Mouse (Mus musculus) heart, embryonic 11.5 days (tissue): ENCODE results near the gene Preb. TPM values are rescaled to one million over a fixed set of nuclear protein-coding genes. Genes with fewer than 3 reads are reported as not detected.

Source experiments
- ATAC-seq: fragments of 200-750 bp; cut with Nextera tagmentation; replicated peaks from 2 replicates; pipeline ENCODE4 v1.8.0; 2017; ENCODE audit warnings: moderate library complexity; ENCODE audit not compliant: insufficient number of reproducible peaks, low FRiP score, low TSS enrichment
- H3K27ac ChIP-seq: fragments of 300-500 bp; sonication (generic); 2 replicates; pipeline ENCODE4 v1.5.1; 2014; ENCODE audit warnings: mild to moderate bottlenecking, low read depth, low read length
- H3K27me3 ChIP-seq: fragments of 300-500 bp; sonication (generic); 2 replicates; pipeline ENCODE4 v1.6.1; 2014; ENCODE audit warnings: mild to moderate bottlenecking, low read length, mixed read lengths; ENCODE audit not compliant: control insufficient read depth, insufficient read depth
- H3K36me3 ChIP-seq: fragments of 300-500 bp; sonication (generic); 2 replicates; pipeline ENCODE4 v1.6.1; 2014; ENCODE audit warnings: mild to moderate bottlenecking, low read length, moderate library complexity, mixed read lengths; ENCODE audit not compliant: control insufficient read depth, insufficient read depth
- H3K4me1 ChIP-seq: fragments of 300-500 bp; sonication (generic); 2 replicates; pipeline ENCODE4 v1.6.1; 2014; ENCODE audit warnings: low read length; ENCODE audit not compliant: control insufficient read depth, insufficient read depth
- H3K4me2 ChIP-seq: fragments of 300-500 bp; sonication (generic); 2 replicates; pipeline ENCODE4 v1.6.1; 2014; ENCODE audit warnings: mild to moderate bottlenecking, moderate library complexity
- H3K4me3 ChIP-seq: fragments of 300-500 bp; sonication (generic); 2 replicates; pipeline ENCODE4 v1.5.1; 2014; ENCODE audit warnings: low read depth, low read length
- H3K9ac ChIP-seq: fragments of 300-500 bp; sonication (generic); 2 replicates; pipeline ENCODE4 v1.6.1; 2014; ENCODE audit warnings: mild to moderate bottlenecking, low read depth, low read length, moderate library complexity
- H3K9me3 ChIP-seq: fragments of 300-500 bp; sonication (generic); replicated peaks from 2 replicates; pipeline ENCODE4 v1.6.1; 2016; ENCODE audit warnings: low read length; ENCODE audit not compliant: control insufficient read depth
- WGBS: fragments of 180-500 bp; shearing (Covaris S2); extraction: QIAGEN DNeasy Blood & Tissue Kit; methylation state at CpG from one replicate; pipeline ENCODE4 v1.1.7; 2014; ENCODE audit not compliant: insufficient replicate concordance; 5-methylcytosine and 5-hydroxymethylcytosine counted together
- polyA plus RNA-seq: library from polyadenylated mRNA; unstranded; fragments of >200 nt; fragmentation: Nextera tagmentation; extraction: Ambion mirVana; gene quantifications from 2 replicates; pipeline ENCODE4 v1.2.1, GENCODE M21; 2014

The Preb gene
- polyA plus RNA-seq, 1 experiment from 2014 or later, result 70.2 TPM

- no peak for ATAC-seq
- 91% methylated on average over 9 of the region's 9 CpGs for WGBS
- peak overlapping the region; percentile 75; the same call in 1 of the 2 replicates for H3K4me2 ChIP-seq
These were observed 43.3 kb downstream of the Preb start for GRCm38 (mm10) chr5:30916841-30917240.

GRCm38 (mm10) chr5:30915974-30916433, 44.2 kb downstream of the Preb start:
- H3K4me1 ChIP-seq, result peaks cover 37% of the 10 kb centered on the region
- 4% methylated on average over 7 of the region's 7 CpGs for WGBS
- no peaks in the 10 kb centered on the region for H3K9me3 ChIP-seq
- H3K9ac ChIP-seq, result no peak overlapping the region
- peak overlapping the region; percentile 54 for H3K4me3 ChIP-seq
- peaks cover 11% of the 10 kb centered on the region for H3K36me3 ChIP-seq
- peak overlapping the region; percentile 75 for H3K4me2 ChIP-seq
- ATAC-seq, result peak; percentile 49; the same call in 1 of the 2 replicates
- no peaks in the 10 kb centered on the region for H3K27me3 ChIP-seq
- peak overlapping the region; percentile 92 for H3K27ac ChIP-seq

More at GRCm38 (mm10) chr5:30916841-30917240, 43.3 kb downstream of the Preb start:
- H3K27me3 ChIP-seq, result no peaks in the 10 kb centered on the region
- peaks cover 39% of the 10 kb centered on the region for H3K4me1 ChIP-seq
- H3K9ac ChIP-seq, result no peak overlapping the region
- peaks cover 11% of the 10 kb centered on the region for H3K36me3 ChIP-seq
- no peak overlapping the region for H3K4me3 ChIP-seq
- peak overlapping the region; percentile 52; the same call in 1 of the 2 replicates for H3K27ac ChIP-seq
- H3K9me3 ChIP-seq, result no peaks in the 10 kb centered on the region

GRCm38 (mm10) chr5:30915456-30915855, 44.7 kb downstream of the Preb start:
- WGBS, result 54% methylated on average over 9 of the region's 9 CpGs

GRCm38 (mm10) chr5:30914849-30915248, 45.3 kb downstream of the Preb start:
- Histone ChIP-seq H3K27me3 (no peaks in the 10 kb centered on the region), H3K9ac (peak overlapping the region; percentile 77), H3K9me3 (no peaks in the 10 kb centered on the region), H3K4me3 (peak overlapping the region; percentile 54), H3K4me1 (peaks cover 40% of the 10 kb centered on the region), H3K36me3 (peaks cover 11% of the 10 kb centered on the region), H3K27ac (peak overlapping the region; percentile 92; the same call in 1 of the 2 replicates), H3K4me2 (peak overlapping the region; percentile 75)
- no peak for ATAC-seq
- 52% methylated on average over 6 of the region's 6 CpGs for WGBS

More at GRCm38 (mm10) chr5:30915456-30915855, 44.7 kb downstream of the Preb start:
- Histone ChIP-seq H3K27me3 (no peaks in the 10 kb centered on the region), H3K9me3 (no peaks in the 10 kb centered on the region), H3K36me3 (peaks cover 11% of the 10 kb centered on the region), H3K27ac (peak overlapping the region; percentile 92), H3K4me2 (peak overlapping the region; percentile 75), H3K9ac (peak overlapping the region; percentile 77), H3K4me3 (peak overlapping the region; percentile 54), H3K4me1 (peaks cover 39% of the 10 kb centered on the region)
- no peak for ATAC-seq

- Histone ChIP-seq H3K9me3 (no peaks in the 10 kb centered on the region), H3K4me1 (peaks cover 46% of the 10 kb centered on the region), H3K36me3 (peaks cover 11% of the 10 kb centered on the region), H3K4me2 (peak overlapping the region; percentile 75), H3K27ac (peak overlapping the region; percentile 92), H3K4me3 (peak overlapping the region; percentile 54), H3K9ac (peak overlapping the region; percentile 77), H3K27me3 (no peaks in the 10 kb centered on the region)
- WGBS, result 47% methylated on average over 7 of the region's 7 CpGs
- no peak for ATAC-seq
These were observed 46.0 kb downstream of the Preb start for GRCm38 (mm10) chr5:30914101-30914635.

GRCm38 (mm10) chr5:30913060-30913841, 46.9 kb downstream of the Preb start, which contains the start of gene Emilin1:
Gene Emilin1 (plus strand): TSS chr5:30913402.
- ATAC-seq, result peak; percentile 56
- H3K27me3 ChIP-seq, result no peaks in the 10 kb centered on the region
- peak within 1 kb of the TSS; percentile 75 for H3K4me2 ChIP-seq
- H3K9ac ChIP-seq, result peak within 1 kb of the TSS; percentile 77
- peaks cover 7% of the 10 kb centered on the region for H3K36me3 ChIP-seq
- peak within 1 kb of the TSS; percentile 92 for H3K27ac ChIP-seq
- H3K9me3 ChIP-seq, result no peaks in the 10 kb centered on the region
- H3K4me3 ChIP-seq, result peak within 1 kb of the TSS; percentile 54
- 17% methylated on average over 11 of the region's 13 CpGs for WGBS
- H3K4me1 ChIP-seq, result peaks cover 55% of the 10 kb centered on the region

GRCm38 (mm10) chr5:30912156-30912555, 48.0 kb downstream of the Preb start:
- H3K9me3 ChIP-seq, result no peaks in the 10 kb centered on the region
- no peak overlapping the region for H3K9ac ChIP-seq
- 55% methylated on average over 5 of the region's 5 CpGs for WGBS
- H3K4me3 ChIP-seq, result no peak overlapping the region
- no peak overlapping the region for H3K4me2 ChIP-seq
- peak overlapping the region; percentile 92 for H3K27ac ChIP-seq
- peaks cover 2% of the 10 kb centered on the region; the same call in 1 of the 2 replicates for H3K36me3 ChIP-seq
- ATAC-seq, result no peak
- no peaks in the 10 kb centered on the region for H3K27me3 ChIP-seq
- H3K4me1 ChIP-seq, result peaks cover 56% of the 10 kb centered on the region

- Histone ChIP-seq H3K27ac (no peak overlapping the region), H3K4me1 (peaks cover 56% of the 10 kb centered on the region), H3K4me2 (no peak overlapping the region), H3K9ac (no peak overlapping the region), H3K36me3 (peaks cover 3% of the 10 kb centered on the region), H3K4me3 (no peak overlapping the region), H3K27me3 (no peaks in the 10 kb centered on the region), H3K9me3 (no peaks in the 10 kb centered on the region)
- no peak for ATAC-seq
These were observed 49.7 kb downstream of the Preb start for GRCm38 (mm10) chr5:30910481-30910880.
